Mouse (Mus musculus): Measurements from ENCODE around the gene Ppp1r9b. TPM values are rescaled to one million over a fixed set of nuclear protein-coding genes. Genes with fewer than 3 reads are reported as not detected.

Ppp1r9b gene
- polyA plus RNA-seq (2016; fragmentation: Nextera tagmentation; extraction: Ambion mirVana), result 10.4 and 11.8 TPM in 2 replicates

DNA sequence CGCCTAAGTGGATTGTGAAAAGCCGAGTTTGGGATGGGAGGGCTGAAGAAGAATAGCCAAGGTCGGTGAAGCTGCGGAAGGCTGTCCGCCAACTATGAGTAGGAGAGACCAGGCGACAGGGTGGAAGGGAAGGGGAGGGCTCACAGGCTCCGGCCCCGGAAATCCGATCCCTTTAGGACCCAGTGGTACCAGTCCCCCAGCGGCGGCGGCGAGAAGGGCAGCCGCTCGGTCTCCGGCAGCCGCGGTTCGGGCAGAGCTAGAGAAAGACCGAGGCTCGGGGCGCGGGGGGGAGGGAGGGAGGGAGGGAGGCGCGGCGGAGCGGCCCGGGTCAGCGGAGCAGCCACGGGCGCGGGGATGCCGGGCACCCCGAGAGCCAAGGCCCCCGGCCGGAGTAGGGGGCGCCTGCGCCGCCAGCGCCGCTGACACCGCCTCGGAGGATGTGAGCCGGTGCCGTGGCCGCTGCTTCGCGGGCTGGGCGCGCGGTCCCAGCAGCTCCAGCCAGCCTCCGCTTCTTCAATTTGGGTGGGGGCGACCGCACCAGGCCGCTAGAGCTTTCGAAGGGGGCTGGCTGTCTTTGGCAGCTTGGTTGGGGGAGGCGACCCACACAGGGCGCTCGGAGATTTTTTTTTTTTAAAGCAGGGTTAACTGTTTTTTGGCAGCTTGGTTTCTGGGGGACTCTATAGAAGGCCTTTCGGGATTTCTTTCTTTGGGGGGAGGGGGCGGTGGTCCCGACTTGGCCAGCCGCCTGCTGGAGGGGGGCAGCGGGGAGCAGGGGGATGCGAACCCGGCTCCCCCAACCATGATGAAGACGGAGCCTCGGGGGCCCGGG, at the start of gene Ppp1r9b:
Gene Ppp1r9b (plus strand): TSS at position 287 of the 829 bp plus-strand sequence.
- WGBS, result under 1% methylated on average over 68 of the region's 69 CpGs
- H3K36me3 ChIP-seq, result peaks cover 18% of the 10 kb centered on the region
- H3K27me3 ChIP-seq (ENCODE audit: insufficient read depth, poor library complexity, severe bottlenecking), result no peaks in the 10 kb centered on the region
- H3K27ac ChIP-seq, result peak within 1 kb of the TSS; percentile 98
- peak within 1 kb of the TSS; percentile 96 for H3K4me3 ChIP-seq
- DNase-seq (ENCODE audit: low spot score), result peak; percentile 95
- H3K9me3 ChIP-seq, result no peaks in the 10 kb centered on the region
- peaks cover 93% of the 10 kb centered on the region for H3K4me1 ChIP-seq (replicated peaks)

DNA sequence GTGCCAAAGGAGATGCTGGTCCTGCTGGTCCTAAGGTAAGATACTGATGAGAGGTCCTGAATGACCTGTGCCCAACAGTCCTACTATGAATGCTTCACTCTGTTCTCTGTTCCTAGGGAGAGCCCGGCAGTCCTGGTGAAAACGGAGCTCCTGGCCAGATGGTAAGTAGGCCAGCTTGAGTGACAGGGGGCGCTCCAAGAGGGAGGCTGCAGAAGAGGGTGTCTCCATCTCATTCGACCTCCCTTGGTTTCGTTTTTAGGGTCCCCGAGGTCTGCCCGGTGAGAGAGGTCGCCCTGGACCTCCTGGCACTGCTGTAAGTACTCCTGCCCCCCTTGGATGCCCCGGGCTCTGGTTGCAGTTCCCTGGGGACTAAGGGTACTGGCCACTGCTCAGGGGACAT, 49.7 kb upstream of the Ppp1r9b start:
- H3K36me3 ChIP-seq, result 0 out of 2 replicates have a peak, but pooled peaks cover 4% of the 10 kb centered on the region
- H3K4me1 ChIP-seq (replicated peaks), result peaks cover 38% of the 10 kb centered on the region
- H3K4me3 ChIP-seq, result no peak overlapping the region
- no peaks in the 10 kb centered on the region for H3K9me3 ChIP-seq
- DNase-seq (ENCODE audit: low spot score), result no peak
- H3K27ac ChIP-seq, result no peak overlapping the region
- WGBS, result 47% methylated on average over 9 of the region's 9 CpGs
- H3K27me3 ChIP-seq (ENCODE audit: insufficient read depth, poor library complexity, severe bottlenecking), result peaks cover 87% of the 10 kb centered on the region

DNA sequence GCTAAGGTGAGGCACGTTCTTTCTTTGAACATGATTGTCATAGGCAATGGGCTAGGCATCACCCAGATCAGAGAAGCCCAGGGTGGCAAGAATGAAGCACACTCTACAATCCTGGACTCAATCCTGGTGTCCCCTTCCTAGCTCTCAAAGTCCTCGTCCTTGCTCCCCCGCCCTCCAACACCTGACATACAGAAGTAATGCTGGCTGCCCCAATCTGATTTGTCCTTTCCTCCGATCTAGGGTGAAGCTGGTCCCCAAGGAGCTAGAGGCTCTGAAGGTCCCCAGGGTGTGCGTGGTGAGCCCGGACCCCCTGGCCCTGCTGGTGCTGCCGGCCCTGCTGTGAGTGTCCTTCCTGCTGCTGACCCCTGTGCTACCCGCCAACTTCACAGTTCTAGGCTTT, 49.1 kb upstream of the Ppp1r9b start:
- no peak overlapping the region for H3K27ac ChIP-seq
- H3K36me3 ChIP-seq, result 0 out of 2 replicates have a peak, but pooled peaks cover 4% of the 10 kb centered on the region
- H3K4me1 ChIP-seq (replicated peaks), result peaks cover 32% of the 10 kb centered on the region
- 82% methylated on average over 8 of the region's 8 CpGs for WGBS
- no peak for DNase-seq (ENCODE audit: low spot score)
- H3K27me3 ChIP-seq (ENCODE audit: insufficient read depth, poor library complexity, severe bottlenecking), result peaks cover 86% of the 10 kb centered on the region
- H3K4me3 ChIP-seq, result no peak overlapping the region
- H3K9me3 ChIP-seq, result no peaks in the 10 kb centered on the region

DNA sequence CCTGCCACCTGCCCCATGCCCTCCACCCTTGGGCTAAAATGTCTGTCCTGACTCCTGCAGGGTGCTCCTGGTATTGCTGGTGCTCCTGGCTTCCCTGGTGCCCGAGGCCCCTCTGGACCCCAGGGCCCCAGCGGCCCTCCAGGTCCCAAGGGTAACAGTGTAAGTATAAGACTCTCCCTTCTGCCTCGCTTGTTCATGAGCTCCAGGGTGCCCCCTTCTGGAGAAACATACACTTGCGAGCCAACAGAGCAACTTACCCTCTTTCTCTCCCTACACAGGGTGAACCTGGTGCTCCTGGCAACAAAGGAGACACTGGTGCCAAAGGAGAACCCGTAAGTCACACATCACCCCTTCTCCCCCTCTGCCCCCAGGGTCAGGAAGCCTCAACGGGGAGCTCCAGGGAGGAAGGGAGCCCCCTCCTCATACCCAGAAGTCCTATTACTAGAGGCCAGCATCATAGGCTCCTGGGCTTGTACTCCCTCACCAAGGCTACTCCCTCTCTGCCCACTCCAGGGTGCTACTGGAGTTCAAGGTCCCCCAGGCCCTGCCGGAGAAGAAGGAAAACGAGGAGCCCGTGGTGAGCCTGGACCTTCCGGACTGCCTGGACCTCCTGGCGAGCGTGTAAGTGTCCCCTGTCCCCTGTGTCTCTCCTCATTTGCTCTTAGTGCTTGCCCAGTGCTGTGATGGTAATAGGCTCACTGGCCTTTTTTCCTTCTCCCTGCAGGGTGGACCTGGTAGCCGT, 48.4 kb upstream of the Ppp1r9b start:
- DNase-seq (ENCODE audit: low spot score), result no peak
- H3K9me3 ChIP-seq, result no peaks in the 10 kb centered on the region
- peaks cover 29% of the 10 kb centered on the region for H3K4me1 ChIP-seq (replicated peaks)
- H3K36me3 ChIP-seq, result 0 out of 2 replicates have a peak, but pooled peaks cover 4% of the 10 kb centered on the region
- 0 out of 2 replicates have a peak overlapping the region, but pooled peaks have one; percentile 29 for H3K27ac ChIP-seq
- no peak overlapping the region for H3K4me3 ChIP-seq
- H3K27me3 ChIP-seq (ENCODE audit: insufficient read depth, poor library complexity, severe bottlenecking), result peaks cover 80% of the 10 kb centered on the region
- 49% methylated on average over 13 of the region's 13 CpGs for WGBS

DNA sequence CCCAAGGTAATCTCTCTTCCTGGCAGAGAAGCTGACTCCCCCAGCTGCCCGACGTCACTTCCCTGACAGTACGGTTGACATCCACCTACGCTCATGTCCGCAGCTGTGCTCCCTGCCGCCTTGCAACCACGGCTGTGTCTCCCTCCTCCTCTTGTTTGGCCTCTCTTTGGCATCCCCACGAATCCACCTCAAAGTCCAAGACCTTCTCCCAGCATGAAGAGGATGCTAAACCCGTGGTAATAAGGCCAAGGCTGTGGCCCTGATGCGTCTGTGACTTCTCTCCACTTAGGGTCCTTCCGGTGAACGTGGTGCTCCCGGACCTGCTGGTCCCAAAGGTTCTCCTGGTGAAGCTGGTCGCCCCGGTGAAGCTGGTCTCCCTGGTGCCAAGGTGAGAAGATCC, 47.8 kb upstream of the Ppp1r9b start:
- WGBS, result 81% methylated on average over 15 of the region's 15 CpGs

DNA sequence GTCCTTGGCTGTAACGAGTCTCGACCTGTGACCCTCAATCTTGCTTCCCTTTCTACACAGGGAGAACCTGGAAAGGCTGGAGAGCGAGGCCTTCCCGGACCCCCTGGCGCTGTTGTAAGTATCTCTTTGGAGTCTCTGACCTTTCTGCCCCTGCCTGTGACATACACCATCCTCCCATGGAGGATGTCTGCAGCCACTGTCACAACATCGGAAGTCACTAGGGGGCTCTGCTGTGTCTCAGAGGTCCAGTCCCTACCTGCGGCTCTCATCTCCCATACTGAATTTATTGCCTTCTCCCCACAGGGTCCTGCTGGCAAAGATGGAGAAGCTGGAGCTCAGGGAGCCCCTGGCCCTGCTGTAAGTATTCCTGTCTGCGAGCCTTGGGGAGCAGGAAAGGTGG, 46.5 kb upstream of the Ppp1r9b start:
- Histone ChIP-seq H3K4me1 (replicated peaks) (peaks cover 33% of the 10 kb centered on the region), H3K9me3 (no peaks in the 10 kb centered on the region), H3K4me3 (no peak overlapping the region), H3K27me3 (ENCODE audit: insufficient read depth, poor library complexity, severe bottlenecking) (peaks cover 64% of the 10 kb centered on the region), H3K36me3 (0 out of 2 replicates have a peak, but pooled peaks cover 4% of the 10 kb centered on the region), H3K27ac (peak overlapping the region; percentile 45; the same call in 1 of the 2 replicates)
- DNase-seq (ENCODE audit: low spot score), result no peak
- 16% methylated on average over 8 of the region's 8 CpGs for WGBS

More for the DNA sequence above, 47.8 kb upstream of the Ppp1r9b start:
- no peak for DNase-seq (ENCODE audit: low spot score)
- H3K36me3 ChIP-seq, result 0 out of 2 replicates have a peak, but pooled peaks cover 4% of the 10 kb centered on the region
- H3K27ac ChIP-seq, result no peak overlapping the region
- H3K9me3 ChIP-seq, result no peaks in the 10 kb centered on the region
- peaks cover 74% of the 10 kb centered on the region for H3K27me3 ChIP-seq (ENCODE audit: insufficient read depth, poor library complexity, severe bottlenecking)
- H3K4me3 ChIP-seq, result no peak overlapping the region
- H3K4me1 ChIP-seq (replicated peaks), result peaks cover 25% of the 10 kb centered on the region

DNA sequence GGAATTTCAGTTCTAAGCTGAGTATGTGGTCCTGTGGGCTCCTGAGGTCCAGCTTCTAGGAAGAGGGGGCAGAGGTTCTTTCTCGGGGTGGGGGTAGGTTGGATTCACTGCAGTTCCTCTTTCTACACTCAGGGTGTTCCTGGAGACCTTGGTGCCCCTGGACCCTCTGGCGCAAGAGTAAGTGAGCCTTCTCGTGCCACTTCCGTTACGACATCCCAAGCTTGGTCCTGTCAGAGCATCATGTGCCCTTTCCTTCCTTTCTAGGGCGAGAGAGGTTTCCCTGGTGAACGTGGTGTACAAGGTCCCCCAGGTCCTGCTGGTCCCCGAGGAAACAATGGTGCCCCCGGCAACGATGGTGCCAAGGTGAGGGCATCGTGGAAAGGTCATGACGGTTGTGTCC, 45.6 kb upstream of the Ppp1r9b start:
- no peak overlapping the region for H3K4me3 ChIP-seq
- peaks cover 56% of the 10 kb centered on the region for H3K27me3 ChIP-seq (ENCODE audit: insufficient read depth, poor library complexity, severe bottlenecking)
- H3K9me3 ChIP-seq, result peaks cover 2% of the 10 kb centered on the region; the same call in 1 of the 2 replicates
- WGBS, result 89% methylated on average over 12 of the region's 12 CpGs
- peaks cover 35% of the 10 kb centered on the region for H3K4me1 ChIP-seq (replicated peaks)
- peaks cover 10% of the 10 kb centered on the region; the same call in 1 of the 2 replicates for H3K36me3 ChIP-seq
- DNase-seq (ENCODE audit: low spot score), result no peak
- no peak overlapping the region for H3K27ac ChIP-seq

DNA sequence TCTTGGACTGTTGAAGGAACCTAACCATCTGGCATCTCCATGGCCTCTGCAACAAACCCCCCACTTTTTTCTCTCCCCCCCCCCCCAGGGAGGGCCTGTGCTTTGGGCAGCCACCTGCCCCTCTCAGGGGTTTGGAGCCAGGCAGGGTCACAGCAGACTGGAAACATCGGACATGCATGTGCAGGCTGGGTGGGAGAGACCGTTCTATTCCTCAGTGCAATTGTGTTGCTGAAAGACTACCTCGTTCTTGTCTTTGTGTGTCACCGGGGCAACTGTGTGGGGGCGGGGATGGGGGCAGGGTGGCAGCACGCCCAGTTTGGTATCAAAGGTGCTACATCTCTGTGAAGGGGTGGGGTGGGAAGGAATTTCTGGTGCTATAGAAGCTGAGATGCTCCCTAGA, 38.7 kb upstream of the Ppp1r9b start:
- peaks cover 16% of the 10 kb centered on the region for H3K36me3 ChIP-seq
- H3K9me3 ChIP-seq, result peaks cover 11% of the 10 kb centered on the region; the same call in 1 of the 2 replicates
- peaks cover 22% of the 10 kb centered on the region; the same call in 1 of the 2 replicates for H3K27me3 ChIP-seq (ENCODE audit: insufficient read depth, poor library complexity, severe bottlenecking)
- H3K4me1 ChIP-seq (replicated peaks), result peaks cover 58% of the 10 kb centered on the region
- 12% methylated on average over 6 of the region's 6 CpGs for WGBS
- peak overlapping the region; percentile 88 for H3K27ac ChIP-seq
- peak; percentile 62 for DNase-seq (ENCODE audit: low spot score)
- peak overlapping the region; percentile 33 for H3K4me3 ChIP-seq

DNA sequence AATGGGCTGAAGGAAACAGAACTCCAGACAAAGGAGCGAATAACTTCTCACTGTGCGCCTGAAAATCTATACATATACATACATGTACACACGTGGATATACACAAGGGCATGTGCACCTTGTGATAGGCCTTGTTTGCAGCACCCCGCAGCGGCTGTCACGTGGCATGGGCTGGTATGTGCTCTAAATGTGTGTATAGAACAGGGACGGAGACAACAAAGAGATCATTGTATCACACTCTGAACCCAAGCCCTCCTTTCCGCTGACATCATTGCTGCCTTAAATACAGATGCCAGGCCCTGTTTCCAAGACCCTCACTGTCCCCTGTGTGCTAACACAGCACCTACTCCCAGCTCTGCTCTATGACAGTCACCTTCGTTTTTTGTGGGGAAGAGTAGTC, 35.7 kb upstream of the Ppp1r9b start:
- Histone ChIP-seq H3K27me3 (ENCODE audit: insufficient read depth, poor library complexity, severe bottlenecking) (peaks cover 17% of the 10 kb centered on the region; the same call in 1 of the 2 replicates), H3K4me3 (no peak overlapping the region), H3K4me1 (replicated peaks) (peaks cover 51% of the 10 kb centered on the region), H3K9me3 (peaks cover 11% of the 10 kb centered on the region; the same call in 1 of the 2 replicates), H3K36me3 (peaks cover 10% of the 10 kb centered on the region), H3K27ac (peak overlapping the region; percentile 41)
- no peak for DNase-seq (ENCODE audit: low spot score)
- WGBS, result 73% methylated on average over 9 of the region's 9 CpGs

DNA sequence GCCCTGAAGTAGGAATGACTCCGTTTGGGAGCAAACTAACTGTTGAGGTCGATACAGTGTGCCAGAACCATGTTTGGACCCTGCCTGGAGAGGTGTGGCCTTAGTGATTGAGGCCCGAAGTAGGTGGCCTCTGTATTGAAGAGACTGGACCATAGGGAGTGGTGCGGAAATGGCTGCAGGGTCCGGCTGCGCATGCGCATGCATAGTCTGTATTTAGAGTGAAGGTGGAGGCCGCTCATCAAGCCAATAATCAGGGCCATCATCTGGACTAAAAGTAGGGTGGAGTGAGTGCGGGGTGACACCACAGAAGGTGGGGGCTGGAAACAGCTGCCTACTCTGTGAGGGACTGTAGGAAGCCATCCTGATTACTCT, 33.2 kb upstream of the Ppp1r9b start:
- 89% methylated on average over 9 of the region's 9 CpGs for WGBS
- peaks cover 48% of the 10 kb centered on the region for H3K4me1 ChIP-seq (replicated peaks)
- no peaks in the 10 kb centered on the region for H3K9me3 ChIP-seq
- H3K36me3 ChIP-seq, result no peaks in the 10 kb centered on the region
- no peak overlapping the region for H3K4me3 ChIP-seq
- DNase-seq (ENCODE audit: low spot score), result no peak
- H3K27ac ChIP-seq, result peak overlapping the region; percentile 25; the same call in 1 of the 2 replicates
- peaks cover 17% of the 10 kb centered on the region; the same call in 1 of the 2 replicates for H3K27me3 ChIP-seq (ENCODE audit: insufficient read depth, poor library complexity, severe bottlenecking)

DNA sequence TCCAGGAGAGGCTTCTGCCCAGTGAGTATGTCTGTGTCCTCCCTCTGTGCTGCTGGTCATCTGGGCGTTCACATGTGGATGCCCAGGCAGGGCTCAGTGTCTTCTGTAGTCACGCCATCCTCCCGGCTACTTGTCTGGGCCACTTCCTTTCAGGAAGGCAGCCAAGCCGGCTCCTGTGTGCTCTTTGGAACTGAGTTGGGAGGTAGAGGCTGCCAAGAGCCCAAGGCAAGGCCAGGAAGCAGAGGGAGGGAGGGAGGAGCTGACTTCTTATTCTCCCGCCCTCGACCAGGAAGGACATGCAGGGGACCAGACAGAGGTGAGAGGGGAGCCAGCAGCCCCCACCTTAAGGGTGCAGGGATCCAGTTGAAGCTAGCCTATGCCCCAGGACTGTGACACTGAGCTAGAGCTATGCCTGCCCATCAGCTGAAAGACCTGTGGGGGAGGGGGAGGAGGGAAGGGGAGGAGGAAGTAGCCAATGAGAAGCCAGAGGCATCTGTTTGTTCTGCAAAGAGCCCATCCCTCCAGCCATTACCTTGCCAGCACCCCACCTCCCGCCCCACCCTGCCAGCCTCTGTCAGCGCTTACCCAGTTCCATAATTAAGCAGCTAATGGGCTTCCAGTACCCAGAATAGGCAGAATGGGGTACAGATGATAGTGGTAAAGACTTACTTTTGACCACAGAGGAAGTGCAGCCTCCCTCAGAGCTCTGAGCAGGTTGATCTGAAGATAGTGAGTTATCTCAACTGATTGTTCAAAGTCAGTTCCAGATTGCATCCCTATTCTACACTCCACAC, 32.6 kb upstream of the Ppp1r9b start:
- peak overlapping the region; percentile 25; the same call in 1 of the 2 replicates for H3K27ac ChIP-seq
- no peak for DNase-seq (ENCODE audit: low spot score)

DNA sequence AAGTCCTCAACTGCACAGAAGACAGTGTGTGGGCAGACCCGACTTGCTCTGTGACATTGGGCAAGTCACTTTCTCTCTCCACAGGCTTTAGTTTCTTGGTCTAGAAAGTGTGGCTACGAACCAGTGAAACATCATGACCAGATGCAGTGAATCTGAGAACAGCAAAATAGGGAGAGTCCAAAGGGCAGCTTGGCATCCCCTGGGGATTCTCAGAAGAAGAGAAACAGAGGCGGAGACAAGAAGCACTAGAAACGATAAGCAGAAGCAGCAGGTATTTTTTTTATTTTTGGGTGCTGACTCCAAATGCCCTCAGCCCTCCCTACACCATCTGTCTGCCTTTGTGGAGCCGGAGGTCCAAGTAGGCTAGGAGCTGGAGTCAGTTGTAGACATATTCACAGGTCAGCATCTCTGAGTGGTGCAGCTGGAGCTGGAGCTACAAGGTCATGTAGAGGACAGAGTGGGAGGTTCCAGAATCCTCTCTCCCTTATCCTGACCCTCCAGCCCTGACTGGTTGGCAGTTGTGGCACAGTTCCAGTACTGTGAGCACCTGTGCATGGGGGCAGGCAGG, 28.2 kb upstream of the Ppp1r9b start:
- Histone ChIP-seq H3K4me1 (replicated peaks) (peaks cover 20% of the 10 kb centered on the region), H3K36me3 (no peaks in the 10 kb centered on the region), H3K4me3 (no peak overlapping the region), H3K9me3 (no peaks in the 10 kb centered on the region), H3K27ac (no peak overlapping the region), H3K27me3 (ENCODE audit: insufficient read depth, poor library complexity, severe bottlenecking) (no peaks in the 10 kb centered on the region; the same call in 1 of the 2 replicates)
- no peak for DNase-seq (ENCODE audit: low spot score)
- 77% methylated on average over 5 of the region's 5 CpGs for WGBS

More for the DNA sequence above, 32.6 kb upstream of the Ppp1r9b start:
- H3K4me3 ChIP-seq, result no peak overlapping the region
- peaks cover 15% of the 10 kb centered on the region; the same call in 1 of the 2 replicates for H3K27me3 ChIP-seq (ENCODE audit: insufficient read depth, poor library complexity, severe bottlenecking)
- H3K36me3 ChIP-seq, result no peaks in the 10 kb centered on the region
- no peaks in the 10 kb centered on the region for H3K9me3 ChIP-seq
- H3K4me1 ChIP-seq (replicated peaks), result peaks cover 47% of the 10 kb centered on the region
- WGBS, result 30% methylated on average over 8 of the region's 8 CpGs
